Mouse (Mus musculus): ENCODE measurements around the gene Sccpdh.
"Not testable (repeated sequence)": the region's sequence is repeated elsewhere in the genome, so short reads cannot be mapped to it uniquely, and the experiment has no call there.

Gene Sccpdh

GRCm38 (mm10) chr1:179668836-179669537 is 977 bp downstream of the Sccpdh start:
- DNase-seq, result no peak

GRCm38 (mm10) chr1:179674355-179674754 is 6.3 kb downstream of the Sccpdh start:
- no peak for DNase-seq

- no peak for DNase-seq
Observed at GRCm38 (mm10) chr1:179677031-179677430, 9.0 kb downstream of the Sccpdh start.

- no peak for DNase-seq
Observed at GRCm38 (mm10) chr1:179679326-179679725, 11.3 kb downstream of the Sccpdh start.

- not testable (repeated sequence) for DNase-seq
Observed at GRCm38 (mm10) chr1:179682753-179683152, 14.7 kb downstream of the Sccpdh start.

- no peak for DNase-seq
Observed at GRCm38 (mm10) chr1:179686348-179686747, 18.3 kb downstream of the Sccpdh start.

GRCm38 (mm10) chr1:179686781-179687180 is 18.8 kb downstream of the Sccpdh start:
- DNase-seq, result no peak

GRCm38 (mm10) chr1:179687305-179687704 is 19.3 kb downstream of the Sccpdh start:
- DNase-seq, result no peak

- DNase-seq, result no peak
Observed at GRCm38 (mm10) chr1:179687966-179688365, 20.0 kb downstream of the Sccpdh start.

GRCm38 (mm10) chr1:179688415-179688814 is 20.4 kb downstream of the Sccpdh start:
- no peak for DNase-seq

- no peak for DNase-seq
Observed at GRCm38 (mm10) chr1:179688914-179689313, 20.9 kb downstream of the Sccpdh start.

- no peak for DNase-seq
Observed at GRCm38 (mm10) chr1:179689479-179689878, 21.5 kb downstream of the Sccpdh start.

- DNase-seq, result no peak
Observed at GRCm38 (mm10) chr1:179704150-179704549, 36.1 kb downstream of the Sccpdh start.

GRCm38 (mm10) chr1:179705154-179705553 is 37.1 kb downstream of the Sccpdh start:
- DNase-seq, result peak; percentile 64

- DNase-seq, result peak; percentile 92
Observed at GRCm38 (mm10) chr1:179709390-179709789, 41.4 kb downstream of the Sccpdh start.

- no peak for DNase-seq
Observed at GRCm38 (mm10) chr1:179710739-179711138, 42.7 kb downstream of the Sccpdh start.

GRCm38 (mm10) chr1:179712658-179713057 is 44.6 kb downstream of the Sccpdh start:
- no peak for DNase-seq

GRCm38 (mm10) chr1:179713367-179713766 is 45.4 kb downstream of the Sccpdh start:
- no peak for DNase-seq

- DNase-seq, result peak; percentile 5
Observed at GRCm38 (mm10) chr1:179715289-179715688, 47.3 kb downstream of the Sccpdh start.

GRCm38 (mm10) chr1:179715786-179716185 is 47.8 kb downstream of the Sccpdh start:
- peak; percentile 12 for DNase-seq

- DNase-seq, result no peak
Observed at GRCm38 (mm10) chr1:179722811-179723469, 54.9 kb downstream of the Sccpdh start.

- no peak for DNase-seq
Observed at GRCm38 (mm10) chr1:179728661-179729060, 60.7 kb downstream of the Sccpdh start.

GRCm38 (mm10) chr1:179731391-179731790 is 63.4 kb downstream of the Sccpdh start:
- DNase-seq, result no peak
